Mouse (Mus musculus): ENCODE data around the gene Arid2. TPM values are rescaled to one million over a fixed set of nuclear protein-coding genes. Genes with fewer than 3 reads are reported as not detected.
A peak's percentile ranks its signal among the peaks of the same experiment; 100 is the strongest.

Arid2 gene
- total and polyA plus RNA-seq, 3 experiments: 20.3 to 31.2 (median 25.9) TPM

GRCm38 (mm10) chr15:96315664-96316063, 28.3 kb downstream of the Arid2 start:
- H3K79me2 ChIP-seq (ENCODE audit: control insufficient read depth, insufficient read depth, low read length, poor library complexity): peaks cover 13% of the 10 kb centered on the region
- H3K27ac ChIP-seq (ENCODE audit: control insufficient read depth, low read depth, low read length): no peak overlapping the region
- H3K4me3 ChIP-seq (ENCODE audit: control insufficient read depth in 1 of 2, insufficient read depth in 1 of 2, low read depth in 2 of 2, low read length in 2 of 2): no peak overlapping the region
- DNase-seq (ENCODE audit: low read depth, low spot score): peak; percentile 48
- peaks cover 6 to 9% of the 10 kb centered on the region in 2 experiments for H3K4me1 ChIP-seq (ENCODE audit: control insufficient read depth in 1 of 2, insufficient read depth in 2 of 2, low read length in 2 of 2)
- H3K9me3 ChIP-seq (replicated peaks; ENCODE audit: insufficient read depth, low read length): no peaks in the 10 kb centered on the region
- H3K27me3 ChIP-seq (ENCODE audit: control insufficient read depth in 1 of 2, insufficient read depth in 2 of 2, low read length in 2 of 2): no peaks in the 10 kb centered on the region
- H3K9ac ChIP-seq (ENCODE audit: control insufficient read depth, low read depth, low read length, poor library complexity, severe bottlenecking): no peak overlapping the region
- peaks cover 5 to 14% of the 10 kb centered on the region in 2 experiments for H3K36me3 ChIP-seq (ENCODE audit: control insufficient read depth in 1 of 2, insufficient read depth in 2 of 2, low read length in 2 of 2)
- TF ChIP-seq EP300 (IDR thresholded peaks at IDR 0.05; ENCODE audit: low read depth in 1 of 2, low read length in 2 of 2): 0 out of 4 replicates have a peak, but pooled peaks of 1 of the 2 experiments have one; percentile 9
- TF ChIP-seq HCFC1 (IDR thresholded peaks at IDR 0.05; ENCODE audit: low read depth, low read length): no peak
- no peak for TF ChIP-seq GATA1 (IDR thresholded peaks at IDR 0.05; ENCODE audit: low read depth, low read length)
- no peak for TF ChIP-seq SIN3A (IDR thresholded peaks at IDR 0.05; ENCODE audit: low read length)
- no peak for TF ChIP-seq RCOR1 (IDR thresholded peaks at IDR 0.05; ENCODE audit: low read depth, low read length)
- TF ChIP-seq MAFK (IDR thresholded peaks at IDR 0.05; ENCODE audit: borderline replicate concordance, low read depth, low read length): no peak
- TF ChIP-seq MEF2A (IDR thresholded peaks at IDR 0.05; ENCODE audit: extremely low read depth, insufficient replicate concordance, low read depth, low read length, poor library complexity, severe bottlenecking): peak; percentile 55; the same call in 1 of the 2 replicates
- no peak for TF ChIP-seq TCF12 (IDR thresholded peaks at IDR 0.05; ENCODE audit: low read depth, low read length)

- Histone ChIP-seq H3K36me3 (ENCODE audit: control insufficient read depth in 1 of 2, insufficient read depth in 2 of 2, low read length in 2 of 2) (peaks cover 4 to 10% of the 10 kb centered on the region in 2 experiments), H3K4me3 (ENCODE audit: control insufficient read depth in 1 of 2, insufficient read depth in 1 of 2, low read depth in 2 of 2, low read length in 2 of 2) (no peak overlapping the region), H3K9me3 (replicated peaks; ENCODE audit: insufficient read depth, low read length) (no peaks in the 10 kb centered on the region), H3K79me2 (ENCODE audit: control insufficient read depth, insufficient read depth, low read length, poor library complexity) (peaks cover 13% of the 10 kb centered on the region), H3K4me1 (ENCODE audit: control insufficient read depth in 1 of 2, insufficient read depth in 2 of 2, low read length in 2 of 2) (peaks cover 0 to 4% of the 10 kb centered on the region in 2 experiments; a peak in 1 of 4 replicates), H3K9ac (ENCODE audit: control insufficient read depth, low read depth, low read length, poor library complexity, severe bottlenecking) (no peak overlapping the region), H3K27ac (ENCODE audit: control insufficient read depth, low read depth, low read length) (no peak overlapping the region), H3K27me3 (ENCODE audit: control insufficient read depth in 1 of 2, insufficient read depth in 2 of 2, low read length in 2 of 2) (no peaks in the 10 kb centered on the region)
- TF ChIP-seq ZNF384 (IDR thresholded peaks at IDR 0.05; ENCODE audit: low read depth, low read length) (no peak), ELF1 (IDR thresholded peaks at IDR 0.05; ENCODE audit: low read depth, low read length) (no peak), EP300 (IDR thresholded peaks at IDR 0.05; ENCODE audit: low read depth in 1 of 2, low read length in 2 of 2) (no peak), KAT2A (conservative IDR thresholded peaks at IDR 0.05; ENCODE audit: low read depth, low read length) (no peak), MAZ (IDR thresholded peaks at IDR 0.05; ENCODE audit: low read depth, low read length) (no peak), POLR2A (IDR thresholded peaks at IDR 0.05; ENCODE audit: control insufficient read depth in 1 of 2, insufficient read depth in 1 of 2, low read depth in 1 of 2, low read length in 2 of 2, poor library complexity in 1 of 2) (no peak), POLR2AphosphoS2 (IDR thresholded peaks at IDR 0.05; ENCODE audit: low read length) (no peak), TBP (IDR thresholded peaks at IDR 0.05; ENCODE audit: low read depth, low read length) (no peak), MYB (IDR thresholded peaks at IDR 0.05; ENCODE audit: low read depth, low read length) (no peak), CTCF (IDR thresholded peaks at IDR 0.05 in 2 of 3, conservative IDR thresholded peaks at IDR 0.05 in 1 of 3; ENCODE audit: control insufficient read depth in 1 of 3, insufficient read depth in 1 of 3, low read depth in 2 of 3, low read length in 3 of 3, poor library complexity in 1 of 3, severe bottlenecking in 1 of 3) (no peak), MEF2A (IDR thresholded peaks at IDR 0.05; ENCODE audit: extremely low read depth, insufficient replicate concordance, low read depth, low read length, poor library complexity, severe bottlenecking) (no peak), E2F4 (IDR thresholded peaks at IDR 0.05; ENCODE audit: borderline replicate concordance, low read depth, low read length) (no peak)
- no peak for DNase-seq (ENCODE audit: low read depth, low spot score)
Observed at GRCm38 (mm10) chr15:96319335-96319734, 32.0 kb downstream of the Arid2 start.

All from MEL (cell line).